Mouse (Mus musculus): Measurements from ENCODE around the gene Pms2.
A peak's percentile ranks its signal among the peaks of the same experiment; 100 is the strongest.

Gene Pms2

GRCm38 (mm10) chr5:143909417-143910400 is at the start of gene Pms2, which contains the start of gene Aimp2:
TSS of gene Pms2 (plus strand) at chr5:143909964.
TSS of gene Aimp2 (minus strand) at chr5:143909847.
- peak; percentile 88 to 90 for DNase-seq (ENCODE audit: low read depth in 2 of 2, low spot score in 2 of 2)

GRCm38 (mm10) chr5:143871547-143872169 is 38.1 kb upstream of the Pms2 start:
- DNase-seq (ENCODE audit: low read depth in 2 of 2, low spot score in 2 of 2): no peak

- no peak for DNase-seq (ENCODE audit: low read depth in 2 of 2, low spot score in 2 of 2)
Measured at GRCm38 (mm10) chr5:143874571-143874970, 35.2 kb upstream of the Pms2 start.

GRCm38 (mm10) chr5:143885274-143885673 is 24.5 kb upstream of the Pms2 start:
- no peak for DNase-seq (ENCODE audit: low read depth in 2 of 2, low spot score in 2 of 2)

- DNase-seq (ENCODE audit: low read depth in 2 of 2, low spot score in 2 of 2): no peak
Measured at GRCm38 (mm10) chr5:143890741-143891140, 19.0 kb upstream of the Pms2 start.

GRCm38 (mm10) chr5:143892255-143892886 is 17.4 kb upstream of the Pms2 start:
- no peak for DNase-seq (ENCODE audit: low read depth in 2 of 2, low spot score in 2 of 2)

GRCm38 (mm10) chr5:143893396-143893795 is 16.4 kb upstream of the Pms2 start:
- DNase-seq (ENCODE audit: low read depth in 2 of 2, low spot score in 2 of 2): no peak

GRCm38 (mm10) chr5:143897635-143898330 is 12.0 kb upstream of the Pms2 start, which contains the start of gene Ankrd61:
TSS of gene Ankrd61 (minus strand) at chr5:143897685.
- no peak for DNase-seq (ENCODE audit: low read depth in 2 of 2, low spot score in 2 of 2)

GRCm38 (mm10) chr5:143902111-143902510 is 7.7 kb upstream of the Pms2 start:
- DNase-seq (ENCODE audit: low read depth in 2 of 2, low spot score in 2 of 2): no peak

GRCm38 (mm10) chr5:143903813-143904212 is 6.0 kb upstream of the Pms2 start:
- DNase-seq (ENCODE audit: low read depth in 2 of 2, low spot score in 2 of 2): no peak

GRCm38 (mm10) chr5:143906429-143906828 is 3.3 kb upstream of the Pms2 start:
- DNase-seq (ENCODE audit: low read depth in 2 of 2, low spot score in 2 of 2): no peak

GRCm38 (mm10) chr5:143908926-143909325 is 838 bp upstream of the Pms2 start:
- DNase-seq (ENCODE audit: low read depth in 2 of 2, low spot score in 2 of 2): no peak

GRCm38 (mm10) chr5:143916221-143916620 is 6.5 kb downstream of the Pms2 start:
- DNase-seq (ENCODE audit: low read depth in 2 of 2, low spot score in 2 of 2): no peak

GRCm38 (mm10) chr5:143917418-143917817 is 7.7 kb downstream of the Pms2 start:
- peak; percentile 28 to 53 for DNase-seq (ENCODE audit: low read depth in 2 of 2, low spot score in 2 of 2)

- no peak for DNase-seq (ENCODE audit: low read depth in 2 of 2, low spot score in 2 of 2)
Measured at GRCm38 (mm10) chr5:143918120-143918519, 8.4 kb downstream of the Pms2 start.

GRCm38 (mm10) chr5:143924781-143925452 is 15.2 kb downstream of the Pms2 start:
- DNase-seq (ENCODE audit: low read depth in 2 of 2, low spot score in 2 of 2): no peak

GRCm38 (mm10) chr5:143927875-143928274 is 18.1 kb downstream of the Pms2 start, which contains the start of gene Gm42421:
TSS of gene Gm42421 (plus strand) at chr5:143928175.
- DNase-seq (ENCODE audit: low read depth in 2 of 2, low spot score in 2 of 2): no peak

GRCm38 (mm10) chr5:143929291-143929690 is 19.5 kb downstream of the Pms2 start:
- DNase-seq (ENCODE audit: low read depth in 2 of 2, low spot score in 2 of 2): no peak

- no peak for DNase-seq (ENCODE audit: low read depth in 2 of 2, low spot score in 2 of 2)
Measured at GRCm38 (mm10) chr5:143930656-143931055, 20.9 kb downstream of the Pms2 start.

GRCm38 (mm10) chr5:143931863-143932580 is 22.3 kb downstream of the Pms2 start:
- DNase-seq (ENCODE audit: low read depth in 2 of 2, low spot score in 2 of 2): no peak

Data from CD8-positive naive resting alpha-beta T cell, adult 2 months (primary cell).